Mouse (Mus musculus) stomach, adult 2 months (tissue): ENCODE measurements around the gene Tm7sf2. TPM values are rescaled to one million over a fixed set of nuclear protein-coding genes. Genes with fewer than 3 reads are reported as not detected.

ENCODE experiments used
- polyA plus RNA-seq: library from polyadenylated mRNA; depleted of rRNA; stranded (reverse); fragments of >200 nt; gene quantifications from 2 replicates; pipeline ENCODE4 v1.2.3, GENCODE M21; 2012; rRNA removed

Gene Tm7sf2
- 43.1 and 48.4 TPM in 2 replicates for polyA plus RNA-seq

GRCm38 (mm10) chr19:6067724-6068415 lies at the start of gene Tm7sf2:
TSS of gene Tm7sf2 (minus strand) at chr19:6068373.

GRCm38 (mm10) chr19:6105586-6105985 lies 37.4 kb upstream of the Tm7sf2 start, which contains the start of gene Naaladl1:
TSS of gene Naaladl1 (plus strand) at chr19:6105782.

GRCm38 (mm10) chr19:6094119-6094518 lies 25.9 kb upstream of the Tm7sf2 start, which contains the start of gene AC131692.1:
TSS of gene AC131692.1 (plus strand) at chr19:6094419.

GRCm38 (mm10) chr19:6084478-6085248 lies 16.5 kb upstream of the Tm7sf2 start, which contains the start of the genes Zfpl1 and Cdca5:
TSS of gene Zfpl1 (minus strand) at chr19:6084956.
TSS of gene Cdca5 (plus strand) at chr19:6084983.

GRCm38 (mm10) chr19:6082156-6082555 lies 14.0 kb upstream of the Tm7sf2 start, which contains the start of gene Gm28374:
TSS of gene Gm28374 (minus strand) at chr19:6082256.

GRCm38 (mm10) chr19:6079983-6080480 lies 11.9 kb upstream of the Tm7sf2 start, which contains the start of gene Tmem262:
TSS of gene Tmem262 (plus strand) at chr19:6080033.

GRCm38 (mm10) chr19:6076564-6077393 lies 8.6 kb upstream of the Tm7sf2 start, which contains the start of gene Vps51:
TSS of gene Vps51 (minus strand) at chr19:6077231.

GRCm38 (mm10) chr19:6061021-6061533 lies 7.1 kb downstream of the Tm7sf2 start, which contains the start of gene Znhit2:
TSS of gene Znhit2 (plus strand) at chr19:6061192.

GRCm38 (mm10) chr19:6057313-6058096 lies 10.7 kb downstream of the Tm7sf2 start, which contains the start of the genes Mrpl49 and Fau:
TSS of gene Mrpl49 (minus strand) at chr19:6057785.
TSS of gene Fau (plus strand) at chr19:6057844.

GRCm38 (mm10) chr19:6046294-6047153 lies 21.6 kb downstream of the Tm7sf2 start, which contains the start of gene Syvn1:
TSS of gene Syvn1 (plus strand) at chr19:6046576.

GRCm38 (mm10) chr19:6015511-6016315 lies 52.5 kb downstream of the Tm7sf2 start, which contains the start of gene Capn1:
TSS of gene Capn1 (minus strand) at chr19:6015897.

Other genes starting within 250 kb of the Tm7sf2 start
- 9.3 and 10.0 TPM in 2 replicates for gene Frmd8, start 193.1 kb downstream of the Tm7sf2 start, polyA plus RNA-seq
- 9.7 and 9.8 TPM in 2 replicates for gene Slc25a45, start 190.6 kb downstream of the Tm7sf2 start, polyA plus RNA-seq
- 0.19 and 0.25 TPM in 2 replicates for gene Tigd3, start 174.2 kb downstream of the Tm7sf2 start, polyA plus RNA-seq
- gene Dpf2, start 155.4 kb downstream of the Tm7sf2 start, polyA plus RNA-seq, result 29.4 and 29.7 TPM in 2 replicates
- gene Cdc42ep2, start 143.6 kb downstream of the Tm7sf2 start, polyA plus RNA-seq, result 7.8 and 8.0 TPM in 2 replicates
- gene Pola2, start 104.2 kb downstream of the Tm7sf2 start, polyA plus RNA-seq, result 14.8 and 18.1 TPM in 2 replicates
- gene Slc22a20, start 82.2 kb downstream of the Tm7sf2 start, polyA plus RNA-seq, result not detected in 2 replicates
- gene Capn1, start 52.5 kb downstream of the Tm7sf2 start, polyA plus RNA-seq, result 37.4 and 43.7 TPM in 2 replicates
- gene Syvn1, start 21.8 kb downstream of the Tm7sf2 start, polyA plus RNA-seq, result 45.0 and 47.3 TPM in 2 replicates
- gene Mrpl49, start 10.6 kb downstream of the Tm7sf2 start, polyA plus RNA-seq, result 5.1 and 5.2 TPM in 2 replicates
- 722 and 1,119 TPM in 2 replicates for gene Fau, start 10.5 kb downstream of the Tm7sf2 start, polyA plus RNA-seq
- gene Znhit2, start 7.2 kb downstream of the Tm7sf2 start, polyA plus RNA-seq, result 37.3 and 60.7 TPM in 2 replicates
- gene Vps51, start 8.9 kb upstream of the Tm7sf2 start, polyA plus RNA-seq, result 34.6 and 34.9 TPM in 2 replicates
- gene Tmem262, start 11.7 kb upstream of the Tm7sf2 start, polyA plus RNA-seq, result not detected in 2 replicates
- gene Gm28374, start 13.9 kb upstream of the Tm7sf2 start, polyA plus RNA-seq, result 0.10 and 0.34 TPM in 2 replicates
- 64.7 and 68.1 TPM in 2 replicates for gene Zfpl1, start 16.6 kb upstream of the Tm7sf2 start, polyA plus RNA-seq
- 0.80 and 1.0 TPM in 2 replicates for gene Cdca5, start 16.6 kb upstream of the Tm7sf2 start, polyA plus RNA-seq
- gene AC131692.1, start 26.0 kb upstream of the Tm7sf2 start, polyA plus RNA-seq, result not detected in 2 replicates
- 0.19 and 0.30 TPM in 2 replicates for gene Naaladl1, start 37.4 kb upstream of the Tm7sf2 start, polyA plus RNA-seq
- 24.7 and 40.8 TPM in 2 replicates for gene Sac3d1, start 50.3 kb upstream of the Tm7sf2 start, polyA plus RNA-seq
- gene Snx15, start 59.9 kb upstream of the Tm7sf2 start, polyA plus RNA-seq, result 32.0 and 40.7 TPM in 2 replicates
- 7.1 and 7.8 TPM in 2 replicates for gene Batf2, start 72.6 kb upstream of the Tm7sf2 start, polyA plus RNA-seq
- gene Arl2, start 73.2 kb upstream of the Tm7sf2 start, polyA plus RNA-seq, result 90.1 and 115 TPM in 2 replicates
- not detected in 2 replicates for gene Majin, start 116.0 kb upstream of the Tm7sf2 start, polyA plus RNA-seq
- gene Gpha2, start 158.0 kb upstream of the Tm7sf2 start, polyA plus RNA-seq, result 0.50 and 1.0 TPM in 2 replicates
- gene Ppp2r5b, start 167.5 kb upstream of the Tm7sf2 start, polyA plus RNA-seq, result 47.1 and 114 TPM in 2 replicates
- gene Atg2a, start 173.3 kb upstream of the Tm7sf2 start, polyA plus RNA-seq, result 48.8 and 62.8 TPM in 2 replicates
- 152 and 233 TPM in 2 replicates for gene Ehd1, start 208.4 kb upstream of the Tm7sf2 start, polyA plus RNA-seq
- 28.3 and 31.9 TPM in 2 replicates for gene Cdc42bpg, start 238.1 kb upstream of the Tm7sf2 start, polyA plus RNA-seq